Mouse (Mus musculus) cerebellum, adult 2 months (tissue): ENCODE measurements at regions not wholly inside any gene's neighbourhood (a gene's known extent, or its start where the extent isn't known, plus 50 kb on each side); places are given as distances from the start of the nearest gene placed in this dataset.

Experiments used
- DNase-seq, 2 experiments: peaks; one replicate each; pipeline ENCODE4 v3.0.0; 2021
- H3K27ac ChIP-seq: fragments of 200-500 bp; 2 replicates; pipeline ENCODE4 v1.5.1; 2012; ENCODE audit warnings: low read length, control low read depth, inconsistent platforms; ENCODE audit not compliant: insufficient read depth
- H3K27me3 ChIP-seq: fragments of 200-500 bp; 2 replicates; pipeline ENCODE4 v1.6.1; 2012; ENCODE audit warnings: inconsistent platforms, mild to moderate bottlenecking, low read length, moderate library complexity; ENCODE audit not compliant: control insufficient read depth, insufficient read depth
- H3K4me1 ChIP-seq: fragments of 200-500 bp; 2 replicates; pipeline ENCODE4 v1.6.1; 2011; ENCODE audit warnings: low read length; ENCODE audit not compliant: control insufficient read depth, insufficient read depth
- H3K4me3 ChIP-seq: fragments of 200-500 bp; replicated peaks from 2 replicates; pipeline ENCODE3; 2011; ENCODE audit warnings: mild to moderate bottlenecking, low read depth, low read length, control low read depth; ENCODE audit not compliant: insufficient read depth
- CTCF ChIP-seq: fragments of 200-500 bp; IDR thresholded peaks from 2 replicates; pipeline ENCODE4 v1.5.1; 2011; ENCODE audit warnings: low read depth, mild to moderate bottlenecking, control low read depth, low read length, moderate library complexity, borderline replicate concordance; ENCODE audit not compliant: insufficient read depth
- POLR2A ChIP-seq: fragments of 200-500 bp; IDR thresholded peaks from 2 replicates; pipeline ENCODE4 v1.6.1; 2011; ENCODE audit warnings: low read length, control low read depth, borderline replicate concordance; ENCODE audit not compliant: insufficient read depth
- WGBS: fragments of 180-500 bp; shearing (Covaris S2); methylation state at CpG from one replicate; pipeline ENCODE4 v1.1.7; 2018; 5-methylcytosine and 5-hydroxymethylcytosine counted together

DNA sequence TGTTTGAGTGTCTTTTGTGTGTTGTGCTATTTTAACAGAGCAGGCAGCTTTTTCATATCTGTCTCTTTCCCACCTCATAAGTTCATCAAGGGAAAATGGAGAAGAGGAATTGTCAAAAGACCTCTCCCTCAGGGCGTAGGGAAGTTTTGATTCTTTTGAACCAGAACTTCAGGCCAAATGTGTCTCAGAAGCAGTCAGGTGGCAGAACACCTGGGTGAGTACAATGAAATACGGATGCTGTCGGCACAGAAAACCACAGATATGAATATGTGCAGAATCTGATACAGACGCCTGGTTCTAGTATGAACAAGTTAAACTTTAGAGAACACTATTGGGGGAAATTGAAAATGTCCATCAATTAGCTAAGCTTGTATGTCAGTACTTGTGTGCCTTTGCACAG is 84.2 kb downstream of the 3110018I06Rik start:
- Histone ChIP-seq H3K27ac (no peak overlapping the region), H3K27me3 (no peaks in the 10 kb centered on the region), H3K4me1 (no peaks in the 10 kb centered on the region), H3K4me3 (no peak overlapping the region)
- WGBS, result 96% methylated on average over 4 of the region's 4 CpGs
- DNase-seq, result no peak
- TF ChIP-seq CTCF (no peak), POLR2A (no peak)

DNA sequence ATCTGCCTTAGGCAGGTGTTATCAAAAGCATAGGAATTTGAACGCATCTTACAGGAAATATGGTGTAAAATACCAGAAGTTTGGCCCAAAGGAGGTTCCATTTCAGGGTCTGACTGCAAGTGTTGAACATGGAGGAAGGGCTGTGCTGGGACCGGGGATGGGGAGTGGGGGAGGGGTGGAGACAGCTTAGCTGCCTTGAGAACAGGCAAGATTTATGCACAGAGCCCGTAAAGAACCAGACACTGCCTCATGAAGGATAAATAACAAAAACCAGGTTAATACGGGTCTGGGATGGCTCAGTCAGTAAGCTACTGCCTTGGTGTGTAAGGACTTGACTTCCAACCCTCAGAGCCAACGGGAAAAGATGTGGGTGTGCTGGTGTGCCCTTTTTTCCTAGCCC is 91.1 kb downstream of the 3110018I06Rik start:
- no peak for DNase-seq
- Histone ChIP-seq H3K27me3 (no peaks in the 10 kb centered on the region), H3K4me3 (no peak overlapping the region), H3K4me1 (no peaks in the 10 kb centered on the region), H3K27ac (no peak overlapping the region)
- TF ChIP-seq POLR2A, result no peak
- no peak for TF ChIP-seq CTCF
- WGBS, result 92% methylated on average over 5 of the region's 5 CpGs

DNA sequence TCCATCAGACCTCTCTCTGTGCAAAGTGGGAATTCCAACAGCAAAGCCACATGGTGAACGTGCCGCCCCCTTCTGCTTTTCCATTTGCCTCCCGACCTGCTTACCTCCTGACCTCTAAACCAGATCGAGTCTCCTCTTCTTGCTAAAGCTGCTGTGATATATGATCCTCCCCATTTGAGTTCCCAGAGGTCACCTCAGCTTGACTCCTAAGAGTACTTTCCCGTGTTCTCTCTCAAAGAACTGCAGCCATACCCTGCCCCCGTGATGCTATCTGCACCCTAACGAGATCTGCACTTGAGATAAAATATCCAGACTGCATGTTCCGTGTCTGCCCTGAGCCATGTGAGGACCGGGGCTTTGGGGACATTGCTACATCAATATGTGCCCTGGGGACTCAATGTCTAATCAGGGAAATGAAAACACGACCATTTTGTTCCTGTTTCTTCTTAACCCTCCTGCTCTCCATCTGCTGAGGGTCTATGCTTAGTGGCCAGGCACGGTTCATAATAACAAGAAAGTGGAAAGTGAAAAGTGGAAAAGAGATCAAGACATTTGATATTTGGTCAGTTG is 94.8 kb downstream of the 3110018I06Rik start:
- Histone ChIP-seq H3K4me1 (no peaks in the 10 kb centered on the region), H3K27me3 (no peaks in the 10 kb centered on the region), H3K4me3 (no peak overlapping the region), H3K27ac (no peak overlapping the region)
- 68% methylated on average over 11 of the region's 11 CpGs for WGBS
- no peak for TF ChIP-seq POLR2A
- no peak for TF ChIP-seq CTCF
- no peak for DNase-seq

DNA sequence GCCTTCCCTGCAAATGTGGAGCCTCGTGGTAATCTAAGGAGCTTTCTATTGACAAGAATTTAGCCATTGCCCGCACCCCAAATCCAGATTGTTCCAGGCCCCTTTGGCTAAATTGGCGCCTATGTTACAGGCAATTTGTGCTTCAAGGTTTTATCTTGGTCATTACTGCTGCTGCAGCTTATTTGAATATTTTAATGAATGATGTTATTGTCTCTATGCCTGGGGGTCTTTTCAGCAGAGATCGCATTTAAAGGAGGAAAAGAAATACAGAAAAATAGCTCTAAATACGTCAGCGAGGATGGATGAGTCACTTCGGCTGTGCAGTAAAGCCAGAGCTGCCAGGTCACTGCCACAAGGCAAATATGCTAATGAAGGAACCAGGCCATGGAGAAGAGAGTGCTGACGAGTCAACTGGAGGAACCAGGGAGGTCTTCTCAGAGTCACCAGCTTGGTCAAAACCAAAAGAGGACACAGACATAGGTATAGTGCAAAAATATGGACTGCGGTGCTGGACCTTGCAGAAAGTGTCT is 97.3 kb downstream of the 3110018I06Rik start:
- no peaks in the 10 kb centered on the region for H3K4me1 ChIP-seq
- TF ChIP-seq POLR2A (no peak), CTCF (no peak)
- H3K27ac ChIP-seq, result no peak overlapping the region
- no peak for DNase-seq
- WGBS, result 76% methylated on average over 9 of the region's 9 CpGs
- no peaks in the 10 kb centered on the region for H3K27me3 ChIP-seq
- no peak overlapping the region for H3K4me3 ChIP-seq

DNA sequence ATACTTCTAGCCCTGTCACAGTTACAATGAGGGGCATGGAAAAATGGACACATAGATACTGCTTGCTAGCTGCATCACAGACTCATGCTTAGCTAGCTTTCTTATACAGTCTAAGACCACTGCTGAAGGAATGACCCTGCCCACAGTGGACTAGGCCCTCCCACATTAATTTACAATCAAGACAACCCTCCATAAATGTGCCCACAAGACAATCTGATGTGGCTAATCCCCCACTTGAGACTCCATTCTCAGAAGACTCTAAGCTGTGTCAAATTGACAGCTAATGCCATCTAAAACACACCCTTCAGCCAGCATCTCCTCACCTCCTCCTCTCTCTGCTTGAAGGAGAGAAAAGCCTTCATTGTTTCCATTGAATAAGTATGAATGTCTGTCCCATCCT is 107.8 kb downstream of the 3110018I06Rik start:
- Histone ChIP-seq H3K4me3 (no peak overlapping the region), H3K27me3 (no peaks in the 10 kb centered on the region), H3K4me1 (no peaks in the 10 kb centered on the region), H3K27ac (no peak overlapping the region)
- TF ChIP-seq POLR2A, result no peak
- no peak for TF ChIP-seq CTCF
- no peak for DNase-seq

DNA sequence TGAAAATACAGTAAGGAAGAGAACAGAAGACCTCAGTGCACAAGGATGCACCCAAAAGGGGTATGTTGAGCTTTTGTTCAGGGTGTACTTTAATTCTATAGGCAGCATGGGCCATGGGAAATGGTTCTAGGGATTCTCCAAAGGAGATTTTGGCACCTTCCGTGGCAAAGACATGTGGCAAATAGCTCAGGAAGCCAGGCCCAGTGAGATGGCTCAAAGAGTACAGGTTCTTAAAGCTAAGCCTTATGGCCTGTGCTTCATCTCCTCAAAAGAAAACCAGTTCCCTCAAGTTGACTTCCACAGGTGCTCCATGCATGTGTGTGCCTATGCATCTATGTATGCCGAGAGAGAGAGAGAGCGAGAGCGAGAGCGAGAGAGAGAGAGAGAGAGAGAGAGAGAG is 112.1 kb downstream of the 3110018I06Rik start:
- TF ChIP-seq POLR2A (no peak), CTCF (no peak)
- no peak for DNase-seq
- WGBS, result 94% methylated on average over 5 of the region's 5 CpGs
- no peak overlapping the region for H3K4me3 ChIP-seq
- H3K27ac ChIP-seq, result no peak overlapping the region
- H3K4me1 ChIP-seq, result no peaks in the 10 kb centered on the region
- no peaks in the 10 kb centered on the region for H3K27me3 ChIP-seq

DNA sequence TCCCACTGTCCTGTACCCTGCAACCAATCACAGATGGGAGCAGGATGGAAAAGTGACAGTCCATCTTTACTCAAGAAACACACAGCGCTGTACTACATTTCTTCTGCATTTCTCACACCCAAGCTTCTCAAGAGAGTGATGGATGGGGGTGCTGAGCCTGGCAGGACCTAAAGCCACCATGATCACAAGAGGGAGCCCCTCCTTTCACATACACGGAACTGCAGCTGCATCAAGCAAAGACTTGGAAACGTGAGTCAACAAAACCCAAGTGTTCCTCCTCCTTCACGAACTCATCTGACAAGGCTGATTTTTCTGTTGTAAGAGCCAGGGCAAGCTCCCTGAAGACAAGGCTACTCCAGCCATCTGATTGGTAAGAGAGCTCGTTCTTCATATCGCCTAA is 120.5 kb downstream of the 3110018I06Rik start:
- no peak for DNase-seq
- Histone ChIP-seq H3K4me1 (no peaks in the 10 kb centered on the region), H3K27ac (no peak overlapping the region), H3K27me3 (no peaks in the 10 kb centered on the region), H3K4me3 (no peak overlapping the region)
- WGBS, result 83% methylated on average over 6 of the region's 6 CpGs
- no peak for TF ChIP-seq CTCF
- TF ChIP-seq POLR2A, result no peak

DNA sequence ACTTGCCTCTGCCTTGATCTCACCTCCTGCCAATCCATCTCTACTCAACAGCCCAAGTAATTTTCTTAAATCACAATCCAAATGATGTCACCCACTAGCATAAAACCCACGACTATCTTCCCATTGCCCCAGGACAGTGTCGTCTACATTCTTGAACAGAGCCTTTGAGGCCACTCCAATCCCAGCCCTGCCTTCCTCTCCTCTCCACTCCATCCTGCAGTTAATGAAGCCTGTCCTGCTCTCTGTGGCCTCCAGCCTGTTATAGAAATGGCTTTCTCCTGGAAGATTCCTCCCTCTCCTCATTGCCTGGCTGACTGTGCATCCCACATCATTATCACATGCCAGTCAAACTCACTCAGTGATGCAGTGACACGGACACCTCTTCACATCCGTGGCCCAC is 121.6 kb downstream of the 3110018I06Rik start:
- no peaks in the 10 kb centered on the region for H3K27me3 ChIP-seq
- no peaks in the 10 kb centered on the region for H3K4me1 ChIP-seq
- TF ChIP-seq CTCF (no peak), POLR2A (no peak)
- H3K27ac ChIP-seq, result no peak overlapping the region
- no peak overlapping the region for H3K4me3 ChIP-seq
- 46% methylated on average over 4 of the region's 4 CpGs for WGBS
- no peak for DNase-seq
